Mouse (Mus musculus) Patski (cell line): Measurements from ENCODE around the gene Clhc1. TPM values are rescaled to one million over a fixed set of nuclear protein-coding genes. Genes with fewer than 3 reads are reported as not detected.
A peak's percentile ranks its signal among the peaks of the same experiment; 100 is the strongest.

Source experiments
- ATAC-seq: fragments of 100-300 bp; one replicate; pipeline ENCODE4 v1.8.0; 2021
- CTCF ChIA-PET: fragments of 350-600 bp; sonication (Branson Sonifier 250); formaldehyde crosslinking; loops from one replicate; lab custom pipeline; 2022; ENCODE audit warnings: inconsistent platforms; lab: Charles Lee
- POLR2A ChIA-PET: fragments of 350-600 bp; sonication (Branson Sonifier 250); formaldehyde crosslinking; loops from one replicate; lab custom pipeline; 2022; ENCODE audit warnings: antibody characterized with exemption, inconsistent platforms; lab: Charles Lee
- DNase-seq: peaks from one replicate; pipeline ENCODE4 v3.0.0-alpha.2; 2011; ENCODE audit warnings: low read depth, low spot score
- H3K27me3 ChIP-seq: fragments of 371-371 bp; one replicate; pipeline ENCODE4 v1.5.1; 2021
- CTCF ChIP-seq: fragments of 100-300 bp; IDR thresholded peaks from one replicate; pipeline ENCODE4 v1.5.1; 2021
- in situ Hi-C: fragments of 300-500 bp; cut with MboI; formaldehyde crosslinking; loops from 3 replicates; pipeline ENCODE4 v1.11.1; 2018; ENCODE audit warnings: low pct_unique_long_range_greater_than_20kb, mixed read lengths
- polyA plus RNA-seq: library from polyadenylated mRNA; unstranded; gene quantifications from one replicate; pipeline ENCODE4 v1.2.3, GENCODE M21; 2021

Gene Clhc1
- polyA plus RNA-seq, 1 experiment from 2014 or later, result 0.40 TPM

- no peak for TF ChIP-seq CTCF
- ATAC-seq (no peak), DNase-seq (no peak)
- POLR2A ChIA-PET, result no interaction called here
- in situ Hi-C loops, result no loop called here
- peaks cover 6% of the 10 kb centered on the region for H3K27me3 ChIP-seq
- CTCF ChIA-PET, result interaction anchor here (0.9 to 1.9 kb wide), 3 partner anchors 10 to 34 kb away, joined by 3 to 7 read pairs (median 3); no protein-coding TSS in a partner anchor
These were observed 13.2 kb downstream of the Clhc1 start for GRCm38 (mm10) chr11:29560990-29561389.

GRCm38 (mm10) chr11:29563406-29563805 is 15.7 kb downstream of the Clhc1 start:
- ChIA-PET POLR2A (interaction anchor here (0.6 kb wide), 1 partner anchor 19 kb away, joined by 3 read pairs; no protein-coding TSS in a partner anchor), CTCF (no interaction called here)
- DNase-seq (no peak), ATAC-seq (no peak)
- H3K27me3 ChIP-seq, result peaks cover 6% of the 10 kb centered on the region
- in situ Hi-C loops, result no loop called here
- no peak for TF ChIP-seq CTCF

GRCm38 (mm10) chr11:29571536-29571935 is 23.8 kb downstream of the Clhc1 start:
- no peak for DNase-seq

GRCm38 (mm10) chr11:29572656-29573055 is 24.9 kb downstream of the Clhc1 start:
- no peak for TF ChIP-seq CTCF
- POLR2A ChIA-PET, result no interaction called here
- CTCF ChIA-PET, result no interaction called here
- no peak for ATAC-seq
- no peak for DNase-seq
- in situ Hi-C loops, result loop anchor here (10.0 kb wide), 2 partner anchors 122 to 312 kb away; partner anchors contain the start of gene Rtn4
- no peaks in the 10 kb centered on the region for H3K27me3 ChIP-seq

More at GRCm38 (mm10) chr11:29571536-29571935, 23.8 kb downstream of the Clhc1 start:
- no peak for TF ChIP-seq CTCF
- no peak for ATAC-seq
- in situ Hi-C loops, result loop anchor here (10.0 kb wide), 2 partner anchors 123 to 313 kb away; partner anchors contain the start of gene Rtn4
- CTCF ChIA-PET, result no interaction called here
- POLR2A ChIA-PET, result no interaction called here
- H3K27me3 ChIP-seq, result no peaks in the 10 kb centered on the region

- ChIA-PET POLR2A (no interaction called here), CTCF (no interaction called here)
- H3K27me3 ChIP-seq, result no peaks in the 10 kb centered on the region
- ATAC-seq (no peak), DNase-seq (no peak)
- in situ Hi-C loops, result loop anchor here (10.0 kb wide), 2 partner anchors 115 to 305 kb away; partner anchors contain the start of gene Rtn4
- peak; percentile 80 for TF ChIP-seq CTCF
These were observed 31.9 kb downstream of the Clhc1 start for GRCm38 (mm10) chr11:29579610-29580009.

GRCm38 (mm10) chr11:29595217-29595616 is 47.5 kb downstream of the Clhc1 start:
- in situ Hi-C loops, result no loop called here
- TF ChIP-seq CTCF, result no peak
- ATAC-seq, result no peak
- POLR2A ChIA-PET, result no interaction called here
- no peak for DNase-seq
- CTCF ChIA-PET, result interaction anchor here (1.6 to 1.8 kb wide), 2 partner anchors 10 to 34 kb away, joined by 3 to 4 read pairs; no protein-coding TSS in a partner anchor
- H3K27me3 ChIP-seq, result peaks cover 6% of the 10 kb centered on the region

GRCm38 (mm10) chr11:29597159-29597558 is 49.4 kb downstream of the Clhc1 start:
- no peak for TF ChIP-seq CTCF
- in situ Hi-C loops, result no loop called here
- ATAC-seq (no peak), DNase-seq (no peak)
- ChIA-PET POLR2A (no interaction called here), CTCF (interaction anchor here (1.0 kb wide), 1 partner anchor 62 kb away, joined by 3 read pairs; no protein-coding TSS in a partner anchor)
- peaks cover 6% of the 10 kb centered on the region for H3K27me3 ChIP-seq

GRCm38 (mm10) chr11:29599000-29599399 is 51.2 kb downstream of the Clhc1 start:
- H3K27me3 ChIP-seq, result peaks cover 6% of the 10 kb centered on the region
- DNase-seq, result no peak
- CTCF ChIA-PET, result no interaction called here
- POLR2A ChIA-PET, result interaction anchor here (0.6 kb wide), 1 partner anchor 389 kb away, joined by 3 read pairs; no protein-coding TSS in a partner anchor
- in situ Hi-C loops, result no loop called here
- no peak for TF ChIP-seq CTCF
- ATAC-seq, result no peak

GRCm38 (mm10) chr11:29603581-29603980 is 55.8 kb downstream of the Clhc1 start:
- no peak for TF ChIP-seq CTCF
- no peaks in the 10 kb centered on the region for H3K27me3 ChIP-seq
- ChIA-PET CTCF (interaction anchor here (0.7 kb wide), 1 partner anchor 249 kb away, joined by 3 read pairs; no protein-coding TSS in a partner anchor), POLR2A (no interaction called here)
- ATAC-seq (no peak), DNase-seq (no peak)
- in situ Hi-C loops, result no loop called here

- ChIA-PET POLR2A (no interaction called here), CTCF (interaction anchor here (1.1 to 1.9 kb wide), 3 partner anchors 13 to 71 kb away, joined by 3 to 5 read pairs (median 4); no protein-coding TSS in a partner anchor)
- no peak for DNase-seq
- H3K27me3 ChIP-seq, result no peaks in the 10 kb centered on the region
- no peak for ATAC-seq
- in situ Hi-C loops, result no loop called here
- TF ChIP-seq CTCF, result no peak
These were observed 59.8 kb downstream of the Clhc1 start for GRCm38 (mm10) chr11:29607465-29607990.

GRCm38 (mm10) chr11:29609756-29610468 is 62.2 kb downstream of the Clhc1 start:
- CTCF ChIA-PET, result no interaction called here
- POLR2A ChIA-PET, result no interaction called here

More at GRCm38 (mm10) chr11:29609756-29610468, 62.2 kb downstream of the Clhc1 start:
- DNase-seq (no peak), ATAC-seq (no peak)
- in situ Hi-C loops, result no loop called here
- no peaks in the 10 kb centered on the region for H3K27me3 ChIP-seq
- TF ChIP-seq CTCF, result no peak
